Mouse (Mus musculus): ENCODE results near the gene 4933415A04Rik. TPM values are rescaled to one million over a fixed set of nuclear protein-coding genes. Genes with fewer than 3 reads are reported as not detected.

The 4933415A04Rik gene
- polyA plus RNA-seq (2014; fragmentation: Nextera tagmentation; extraction: Ambion mirVana), result 10.1 and 11.3 TPM in 2 replicates

- Histone ChIP-seq H3K36me3 (ENCODE audit: control insufficient read depth, insufficient read depth, low read length) (peaks cover 15% of the 10 kb centered on the region), H3K27me3 (ENCODE audit: control insufficient read depth, insufficient read depth, low read length) (no peaks in the 10 kb centered on the region), H3K4me1 (ENCODE audit: control insufficient read depth, insufficient read depth, low read length) (no peaks in the 10 kb centered on the region; the same call in 1 of the 2 replicates), H3K4me2 (no peak within 1 kb of the TSS), H3K9ac (ENCODE audit: low read length) (no peak within 1 kb of the TSS), H3K27ac (ENCODE audit: low read depth, low read length) (peak within 1 kb of the TSS; percentile 38; the same call in 1 of the 2 replicates), H3K9me3 (ENCODE audit: control insufficient read depth, low read length) (no peaks in the 10 kb centered on the region), H3K4me3 (ENCODE audit: low read depth, low read length) (no peak within 1 kb of the TSS)
- WGBS, result 70% methylated on average over 7 of the region's 7 CpGs
- ATAC-seq (ENCODE audit: low FRiP score) (peak; percentile 65), DNase-seq (ENCODE audit: low spot score, missing footprints) (peak; percentile 97)
These were observed at the start of gene 4933415A04Rik for GRCm38 (mm10) chr11:43586324-43587090. 4933415A04Rik (plus strand) TSS chr11:43587040.

GRCm38 (mm10) chr11:43537074-43537473, 49.8 kb upstream of the 4933415A04Rik start:
- H3K9me3 ChIP-seq (ENCODE audit: control insufficient read depth, low read length), result no peaks in the 10 kb centered on the region
- WGBS, result 85% methylated on average over 6 of the region's 6 CpGs
- no peak overlapping the region for H3K9ac ChIP-seq (ENCODE audit: low read length)
- H3K4me1 ChIP-seq (ENCODE audit: control insufficient read depth, insufficient read depth, low read length), result peaks cover 5% of the 10 kb centered on the region
- DNase-seq (ENCODE audit: low spot score, missing footprints) (peak; percentile 84), ATAC-seq (ENCODE audit: low FRiP score) (no peak)
- H3K27ac ChIP-seq (ENCODE audit: low read depth, low read length), result no peak overlapping the region
- peaks cover 5% of the 10 kb centered on the region; the same call in 1 of the 2 replicates for H3K36me3 ChIP-seq (ENCODE audit: control insufficient read depth, insufficient read depth, low read length)
- H3K4me3 ChIP-seq (ENCODE audit: low read depth, low read length), result no peak overlapping the region
- H3K4me2 ChIP-seq, result no peak overlapping the region
- no peaks in the 10 kb centered on the region for H3K27me3 ChIP-seq (ENCODE audit: control insufficient read depth, insufficient read depth, low read length)

DNA sequence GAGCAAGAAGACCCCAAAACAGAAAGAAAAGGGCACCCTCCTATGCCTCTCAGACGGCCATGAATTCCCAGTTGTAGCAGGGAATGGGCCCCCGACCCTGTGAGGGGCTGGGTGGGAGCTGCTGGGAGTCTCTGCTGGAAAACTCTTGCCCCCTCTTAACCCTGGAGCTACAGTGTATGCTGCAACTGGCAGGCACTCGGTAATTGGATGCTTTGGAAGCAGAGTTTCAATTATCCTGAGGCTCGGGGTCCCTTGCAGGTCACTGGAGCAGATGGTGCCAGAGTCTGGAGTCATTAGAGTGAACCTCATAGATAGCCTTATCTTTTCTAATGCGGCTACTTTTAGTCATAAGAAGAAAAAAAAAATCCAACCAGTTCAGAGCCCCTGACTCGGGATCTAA, 47.0 kb upstream of the 4933415A04Rik start:
- Histone ChIP-seq H3K4me1 (ENCODE audit: control insufficient read depth, insufficient read depth, low read length) (peaks cover 7% of the 10 kb centered on the region), H3K9me3 (ENCODE audit: control insufficient read depth, low read length) (no peaks in the 10 kb centered on the region), H3K9ac (ENCODE audit: low read length) (no peak overlapping the region), H3K36me3 (ENCODE audit: control insufficient read depth, insufficient read depth, low read length) (peaks cover 9% of the 10 kb centered on the region; the same call in 1 of the 2 replicates), H3K4me2 (no peak overlapping the region), H3K27me3 (ENCODE audit: control insufficient read depth, insufficient read depth, low read length) (no peaks in the 10 kb centered on the region), H3K27ac (ENCODE audit: low read depth, low read length) (peak overlapping the region; percentile 53; the same call in 1 of the 2 replicates), H3K4me3 (ENCODE audit: low read depth, low read length) (no peak overlapping the region)
- ATAC-seq (ENCODE audit: low FRiP score) (peak; percentile 80), DNase-seq (ENCODE audit: low spot score, missing footprints) (no peak)
- WGBS, result 27% methylated on average over 6 of the region's 6 CpGs

- Histone ChIP-seq H3K4me2 (no peak overlapping the region), H3K9ac (ENCODE audit: low read length) (no peak overlapping the region), H3K27ac (ENCODE audit: low read depth, low read length) (no peak overlapping the region), H3K4me3 (ENCODE audit: low read depth, low read length) (no peak overlapping the region), H3K27me3 (ENCODE audit: control insufficient read depth, insufficient read depth, low read length) (no peaks in the 10 kb centered on the region), H3K4me1 (ENCODE audit: control insufficient read depth, insufficient read depth, low read length) (peaks cover 29% of the 10 kb centered on the region), H3K36me3 (ENCODE audit: control insufficient read depth, insufficient read depth, low read length) (peaks cover 4% of the 10 kb centered on the region; the same call in 1 of the 2 replicates), H3K9me3 (ENCODE audit: control insufficient read depth, low read length) (no peaks in the 10 kb centered on the region)
- no peak for DNase-seq (ENCODE audit: low spot score, missing footprints)
- WGBS, result 88% methylated on average over 15 of the region's 15 CpGs
- ATAC-seq (ENCODE audit: low FRiP score), result no peak
These were observed 43.0 kb upstream of the 4933415A04Rik start for GRCm38 (mm10) chr11:43543711-43544466.

DNA sequence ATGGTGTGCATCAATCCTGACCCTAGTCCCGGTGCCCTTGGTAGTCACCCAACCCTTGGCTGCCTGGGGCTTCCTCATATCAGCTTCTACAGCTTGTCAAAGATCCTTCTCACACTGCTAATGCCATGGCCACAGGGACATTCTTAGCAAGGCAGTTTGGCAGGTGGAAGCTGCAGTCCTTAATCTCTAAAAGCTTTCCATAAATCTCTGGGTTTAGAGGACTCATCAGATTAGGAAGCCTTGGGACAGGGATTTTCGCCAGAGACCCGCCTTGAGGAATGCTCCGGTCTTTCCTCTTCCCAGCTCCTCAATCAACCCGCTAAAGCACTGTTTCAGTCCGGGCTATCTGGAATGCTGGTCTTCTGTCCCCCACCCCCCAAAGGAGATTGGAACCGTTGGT, 42.0 kb upstream of the 4933415A04Rik start:
- H3K9ac ChIP-seq (ENCODE audit: low read length), result no peak overlapping the region
- no peak overlapping the region for H3K27ac ChIP-seq (ENCODE audit: low read depth, low read length)
- DNase-seq (ENCODE audit: low spot score, missing footprints) (no peak), ATAC-seq (ENCODE audit: low FRiP score) (no peak)
- H3K4me3 ChIP-seq (ENCODE audit: low read depth, low read length), result no peak overlapping the region
- no peak overlapping the region for H3K4me2 ChIP-seq
- H3K27me3 ChIP-seq (ENCODE audit: control insufficient read depth, insufficient read depth, low read length), result no peaks in the 10 kb centered on the region
- peaks cover 4% of the 10 kb centered on the region; the same call in 1 of the 2 replicates for H3K36me3 ChIP-seq (ENCODE audit: control insufficient read depth, insufficient read depth, low read length)
- 91% methylated on average over 7 of the region's 7 CpGs for WGBS
- no peaks in the 10 kb centered on the region for H3K9me3 ChIP-seq (ENCODE audit: control insufficient read depth, low read length)
- peaks cover 34% of the 10 kb centered on the region for H3K4me1 ChIP-seq (ENCODE audit: control insufficient read depth, insufficient read depth, low read length)

GRCm38 (mm10) chr11:43545873-43546475, 40.9 kb upstream of the 4933415A04Rik start:
- 36% methylated on average over 16 of the region's 16 CpGs for WGBS
- Histone ChIP-seq H3K4me1 (ENCODE audit: control insufficient read depth, insufficient read depth, low read length) (peaks cover 35% of the 10 kb centered on the region), H3K27me3 (ENCODE audit: control insufficient read depth, insufficient read depth, low read length) (no peaks in the 10 kb centered on the region), H3K4me2 (no peak overlapping the region), H3K36me3 (ENCODE audit: control insufficient read depth, insufficient read depth, low read length) (peaks cover 4% of the 10 kb centered on the region; the same call in 1 of the 2 replicates), H3K4me3 (ENCODE audit: low read depth, low read length) (no peak overlapping the region), H3K9me3 (ENCODE audit: control insufficient read depth, low read length) (no peaks in the 10 kb centered on the region), H3K27ac (ENCODE audit: low read depth, low read length) (no peak overlapping the region), H3K9ac (ENCODE audit: low read length) (no peak overlapping the region)
- no peak for DNase-seq (ENCODE audit: low spot score, missing footprints)
- peak; percentile 17; the same call in 1 of the 2 replicates for ATAC-seq (ENCODE audit: low FRiP score)

DNA sequence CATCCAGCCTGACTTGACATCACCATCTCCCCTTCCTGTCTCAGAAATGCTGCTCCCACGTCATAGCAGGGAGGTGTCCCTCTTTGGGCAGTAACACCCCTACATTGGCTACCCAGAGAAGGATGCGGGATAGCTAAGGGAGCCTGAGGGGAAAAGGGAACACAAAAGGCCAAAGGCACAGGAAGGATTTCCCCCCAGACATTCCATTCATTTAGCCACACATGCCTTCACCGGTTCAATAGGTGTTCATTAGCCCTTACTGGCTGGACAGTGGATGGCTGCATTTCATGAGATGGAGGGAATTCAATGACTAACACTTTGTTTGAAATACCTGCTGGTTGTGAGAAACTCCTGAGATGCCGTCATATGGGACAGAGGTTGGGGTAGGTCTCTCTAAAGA, 40.2 kb upstream of the 4933415A04Rik start:
- H3K4me3 ChIP-seq (ENCODE audit: low read depth, low read length), result no peak overlapping the region
- 44% methylated on average over 4 of the region's 4 CpGs for WGBS
- H3K36me3 ChIP-seq (ENCODE audit: control insufficient read depth, insufficient read depth, low read length), result peaks cover 4% of the 10 kb centered on the region; the same call in 1 of the 2 replicates
- no peak overlapping the region for H3K4me2 ChIP-seq
- no peak overlapping the region for H3K9ac ChIP-seq (ENCODE audit: low read length)
- H3K9me3 ChIP-seq (ENCODE audit: control insufficient read depth, low read length), result no peaks in the 10 kb centered on the region
- H3K4me1 ChIP-seq (ENCODE audit: control insufficient read depth, insufficient read depth, low read length), result peaks cover 37% of the 10 kb centered on the region
- no peak overlapping the region for H3K27ac ChIP-seq (ENCODE audit: low read depth, low read length)
- peak; percentile 12; the same call in 1 of the 2 replicates for ATAC-seq (ENCODE audit: low FRiP score)
- no peak for DNase-seq (ENCODE audit: low spot score, missing footprints)
- no peaks in the 10 kb centered on the region for H3K27me3 ChIP-seq (ENCODE audit: control insufficient read depth, insufficient read depth, low read length)

DNA sequence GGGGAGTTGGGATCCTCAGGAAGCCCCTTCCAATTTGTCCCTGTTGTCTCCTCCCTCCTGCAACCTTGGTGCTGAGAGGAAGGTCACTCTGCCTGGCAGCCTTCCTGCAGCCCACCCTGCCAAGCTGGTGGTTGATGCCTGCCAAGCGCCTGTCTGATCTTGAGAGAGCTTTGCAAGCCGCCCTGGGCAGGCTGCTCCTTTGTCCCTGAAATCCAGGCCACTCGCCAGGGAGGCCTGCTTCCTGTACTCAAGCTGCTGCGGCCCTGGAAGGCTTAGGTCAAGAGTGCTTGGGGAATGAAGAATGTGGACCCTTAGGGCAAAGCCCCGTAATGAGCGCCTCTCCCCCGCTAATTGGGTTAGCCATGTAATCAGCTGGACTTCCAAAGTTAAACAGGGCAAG, 38.7 kb upstream of the 4933415A04Rik start:
- DNase-seq (ENCODE audit: low spot score, missing footprints) (no peak), ATAC-seq (ENCODE audit: low FRiP score) (peak; percentile 17; the same call in 1 of the 2 replicates)
- Histone ChIP-seq H3K9ac (ENCODE audit: low read length) (peak overlapping the region; percentile 9; the same call in 1 of the 2 replicates), H3K27me3 (ENCODE audit: control insufficient read depth, insufficient read depth, low read length) (no peaks in the 10 kb centered on the region), H3K4me2 (no peak overlapping the region), H3K4me1 (ENCODE audit: control insufficient read depth, insufficient read depth, low read length) (peaks cover 39% of the 10 kb centered on the region), H3K4me3 (ENCODE audit: low read depth, low read length) (no peak overlapping the region), H3K36me3 (ENCODE audit: control insufficient read depth, insufficient read depth, low read length) (peaks cover 3% of the 10 kb centered on the region; the same call in 1 of the 2 replicates), H3K9me3 (ENCODE audit: control insufficient read depth, low read length) (no peaks in the 10 kb centered on the region), H3K27ac (ENCODE audit: low read depth, low read length) (peak overlapping the region; percentile 63)
- 23% methylated on average over 7 of the region's 7 CpGs for whole genome bisulfite sequencing

Measured in midbrain, embryonic 11.5 days (tissue).